ENCODE assay signal across 14 mouse cellular contexts in the genomic region with DNA sequence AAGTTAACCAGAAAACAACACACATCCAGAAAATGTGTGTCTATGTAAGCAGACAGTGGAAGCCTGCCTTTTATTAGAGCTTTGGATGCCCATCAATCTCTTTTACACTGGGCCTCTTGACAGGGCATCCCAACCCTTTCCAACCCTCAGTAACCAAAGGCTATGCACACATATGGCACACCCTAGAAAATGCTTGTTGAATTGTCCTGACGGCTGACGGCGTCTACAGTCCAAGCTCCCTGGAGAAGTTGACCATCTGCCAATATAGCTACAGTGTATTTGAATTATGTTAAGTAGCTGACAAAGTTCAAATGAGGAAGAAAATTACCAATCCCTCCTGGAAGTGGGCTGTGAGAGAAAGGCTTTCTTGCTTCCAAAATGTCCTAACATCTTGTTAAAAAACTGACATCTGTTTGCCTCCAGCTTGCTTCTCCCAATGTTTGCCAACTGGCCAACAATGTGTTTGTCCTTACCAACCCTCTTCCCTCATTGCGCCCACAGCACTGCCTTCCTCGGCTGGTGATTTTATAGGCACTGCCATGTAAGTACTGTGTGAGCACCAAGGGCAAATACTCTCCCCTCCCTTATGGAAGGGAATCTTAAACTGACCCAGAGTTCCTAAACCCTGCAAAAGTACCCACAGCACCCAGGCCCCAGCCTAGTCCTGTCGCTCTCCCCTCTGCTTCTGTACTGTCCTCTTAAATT. TPM values are rescaled to one million over a fixed set of nuclear protein-coding genes. Genes with fewer than 3 reads are reported as not detected.
DNase-seq lines count a peak whose midpoint lies in the region; ATAC-seq lines count a peak whose summit lies in the region.
"Had no signal": no experiment of that assay in that cellular context is flagged by ENCODE, and none has a peak within 500 bp of the region (broad histone marks: within the 10 kb centered on the region; RNA-seq: fewer than 3 reads in every experiment).

No protein-coding gene starts in this region.

- no peak overlapping the region for H3K4me2 ChIP-seq in lung, embryonic 16.5 days (ENCODE audit: low read depth, low read length)
- no peak overlapping the region for H3K4me2 ChIP-seq in forebrain, embryonic 15.5 days (replicated peaks)
- H3K4me2 ChIP-seq in hindbrain, embryonic 12.5 days (replicated peaks) = no peak overlapping the region
- no peak overlapping the region for H3K4me2 ChIP-seq in neural tube, embryonic 12.5 days (replicated peaks)
- H3K4me2 ChIP-seq: heart, embryonic 13.5 days; limb, embryonic 13.5 days had no signal

- H3K27me3 ChIP-seq in lung, embryonic 16.5 days (ENCODE audit: control insufficient read depth, insufficient read depth, low read depth, low read length) = no peaks in the 10 kb centered on the region
- no peaks in the 10 kb centered on the region for H3K27me3 ChIP-seq in forebrain, embryonic 15.5 days
- H3K27me3 ChIP-seq in hindbrain, embryonic 12.5 days = no peaks in the 10 kb centered on the region
- no peaks in the 10 kb centered on the region for H3K27me3 ChIP-seq in neural tube, embryonic 12.5 days (replicated peaks)
- H3K27me3 ChIP-seq: heart, embryonic 13.5 days; limb, embryonic 13.5 days had no signal

- no peak overlapping the region for H3K9ac ChIP-seq in lung, embryonic 16.5 days (ENCODE audit: low read length)
- no peak overlapping the region for H3K9ac ChIP-seq in forebrain, embryonic 15.5 days (replicated peaks)
- H3K9ac ChIP-seq in hindbrain, embryonic 12.5 days = no peak overlapping the region
- H3K9ac ChIP-seq in neural tube, embryonic 12.5 days = no peak overlapping the region
- H3K9ac ChIP-seq: heart, embryonic 13.5 days; limb, embryonic 13.5 days had no signal

- ATAC-seq in lung, embryonic 16.5 days (ENCODE audit: low read depth) = peak; percentile 43; the same call in 1 of the 2 replicates
- ATAC-seq in forebrain, embryonic 15.5 days (replicated peaks) = peak; percentile 92
- ATAC-seq in hindbrain, embryonic 12.5 days (ENCODE audit: low FRiP score) = peak; percentile 85
- 0 out of 2 replicates have a peak, but pooled peaks have one; percentile 44 for ATAC-seq in neural tube, embryonic 12.5 days (ENCODE audit: low FRiP score, low read depth)
- ATAC-seq in megakaryocyte, adult 5-6 weeks (ENCODE audit: poor library complexity, severe bottlenecking) = no peak

- no peaks in the 10 kb centered on the region for H3K9me3 ChIP-seq in lung, embryonic 16.5 days (ENCODE audit: control insufficient read depth, low read length)
- H3K9me3 ChIP-seq in forebrain, embryonic 15.5 days = no peaks in the 10 kb centered on the region
- H3K9me3 ChIP-seq in hindbrain, embryonic 12.5 days (replicated peaks) = 0 out of 2 replicates have a peak, but pooled peaks cover 5% of the 10 kb centered on the region
- no peaks in the 10 kb centered on the region for H3K9me3 ChIP-seq in neural tube, embryonic 12.5 days
- H3K9me3 ChIP-seq: limb, embryonic 13.5 days had no signal

- peaks cover 7% of the 10 kb centered on the region for H3K4me1 ChIP-seq in lung, embryonic 16.5 days (replicated peaks; ENCODE audit: control insufficient read depth, insufficient read depth, low read length)
- peaks cover 49% of the 10 kb centered on the region for H3K4me1 ChIP-seq in forebrain, embryonic 15.5 days
- peaks cover 42% of the 10 kb centered on the region for H3K4me1 ChIP-seq in hindbrain, embryonic 12.5 days
- peaks cover 24% of the 10 kb centered on the region for H3K4me1 ChIP-seq in neural tube, embryonic 12.5 days
- H3K4me1 ChIP-seq: megakaryocyte, embryonic 14.5 days had no signal

- no peak overlapping the region for H3K27ac ChIP-seq in lung, embryonic 16.5 days (ENCODE audit: low read length)
- H3K27ac ChIP-seq in forebrain, embryonic 15.5 days (replicated peaks) = peak overlapping the region; percentile 36
- peak overlapping the region; percentile 44 for H3K27ac ChIP-seq in hindbrain, embryonic 12.5 days
- no peak overlapping the region for H3K27ac ChIP-seq in neural tube, embryonic 12.5 days
- H3K27ac ChIP-seq: heart, embryonic 13.5 days; limb, embryonic 13.5 days had no signal

- DNase-seq in lung, postnatal 14 days = no peak
- no peak for DNase-seq in thymus, postnatal 14 days
- DNase-seq: cerebellum, adult 8-10 months; gastrocnemius, postnatal 10 days; right cerebral cortex, postnatal 14 days; thymus, adult 2 months had no signal

- WGBS in lung, embryonic 16.5 days = 33% methylated on average over 6 of the region's 6 CpGs
- 29% methylated on average over 6 of the region's 6 CpGs for WGBS in forebrain, embryonic 15.5 days
- 52% methylated on average over 6 of the region's 6 CpGs for WGBS in hindbrain, embryonic 12.5 days
- WGBS in neural tube, embryonic 12.5 days = 56% methylated on average over 6 of the region's 6 CpGs

- H3K4me3 ChIP-seq in lung, embryonic 16.5 days (ENCODE audit: low read length) = no peak overlapping the region
- no peak overlapping the region for H3K4me3 ChIP-seq in forebrain, embryonic 15.5 days
- no peak overlapping the region for H3K4me3 ChIP-seq in hindbrain, embryonic 12.5 days
- no peak overlapping the region for H3K4me3 ChIP-seq in neural tube, embryonic 12.5 days
- H3K4me3 ChIP-seq: heart, embryonic 13.5 days; limb, embryonic 13.5 days; megakaryocyte, embryonic 14.5 days had no signal

- H3K36me3 ChIP-seq in lung, embryonic 16.5 days (ENCODE audit: control insufficient read depth, insufficient read depth, low read length) = no peaks in the 10 kb centered on the region
- H3K36me3 ChIP-seq in forebrain, embryonic 15.5 days = no peaks in the 10 kb centered on the region
- peaks cover 7% of the 10 kb centered on the region; the same call in 1 of the 2 replicates for H3K36me3 ChIP-seq in hindbrain, embryonic 12.5 days
- H3K36me3 ChIP-seq in neural tube, embryonic 12.5 days = 0 out of 2 replicates have a peak, but pooled peaks cover 3% of the 10 kb centered on the region
- H3K36me3 ChIP-seq: heart, embryonic 13.5 days; limb, embryonic 13.5 days had no signal

RNA-seq across cellular contexts. Expression of a gene that starts 26.4 kb away (rescaled TPM):
- 14.0 and 16.8 TPM in 2 replicates for polyA plus RNA-seq in lung, embryonic 16.5 days (2015; fragmentation: Nextera tagmentation; extraction: Ambion mirVana)
- polyA plus RNA-seq in forebrain, embryonic 15.5 days (2015; fragmentation: Nextera tagmentation; extraction: Ambion mirVana) = 36.4 and 38.8 TPM in 2 replicates
- polyA plus RNA-seq in hindbrain, embryonic 12.5 days (2016; fragmentation: Nextera tagmentation; extraction: Ambion mirVana) = 28.3 and 33.2 TPM in 2 replicates
- 25.5 and 26.9 TPM in 2 replicates for polyA plus RNA-seq in neural tube, embryonic 12.5 days (2016; fragmentation: Nextera tagmentation; extraction: Ambion mirVana)
- 0.30 and 1.2 TPM in 2 replicates for total RNA-seq in megakaryocyte, adult 5-6 weeks (2015)
- total RNA-seq in megakaryocyte, adult 5-6 weeks (2017) = 0.81 and 1.1 TPM in 2 replicates

Comparison
In these comparisons a context has a peak if more than half of its experiments do, and no peak if none do; other contexts are left out.
1. H3K27ac ChIP-seq: peak in forebrain, embryonic 15.5 days (single experiment) and hindbrain, embryonic 12.5 days (single experiment); none in lung, embryonic 16.5 days (single experiment) and neural tube, embryonic 12.5 days (single experiment).